Mouse (Mus musculus): ENCODE data around the gene Olfr286.

The Olfr286 gene

DNA sequence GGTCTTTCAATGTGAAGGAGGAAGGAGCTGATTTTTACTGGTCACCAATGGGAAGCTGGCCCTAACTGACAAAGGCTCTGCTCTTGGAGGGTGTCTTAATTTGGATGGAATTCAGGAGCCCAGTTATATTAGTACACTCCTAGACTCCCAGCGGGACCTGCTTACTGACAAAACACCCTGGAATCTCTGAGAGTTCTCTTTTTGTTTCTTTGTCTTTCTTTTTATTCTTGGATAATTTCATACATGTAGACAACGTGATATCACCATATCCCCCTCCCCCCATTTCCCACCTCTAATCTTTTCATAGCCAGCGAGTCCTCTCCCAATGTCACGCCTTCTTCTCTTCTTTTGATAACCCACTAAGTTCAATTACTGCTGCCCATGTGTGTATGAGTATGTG, at the start of gene Olfr286:
Gene Olfr286 (minus strand): TSS at position 101 of the 400 bp plus-strand sequence.
- CTCF ChIA-PET = no interaction called here

DNA sequence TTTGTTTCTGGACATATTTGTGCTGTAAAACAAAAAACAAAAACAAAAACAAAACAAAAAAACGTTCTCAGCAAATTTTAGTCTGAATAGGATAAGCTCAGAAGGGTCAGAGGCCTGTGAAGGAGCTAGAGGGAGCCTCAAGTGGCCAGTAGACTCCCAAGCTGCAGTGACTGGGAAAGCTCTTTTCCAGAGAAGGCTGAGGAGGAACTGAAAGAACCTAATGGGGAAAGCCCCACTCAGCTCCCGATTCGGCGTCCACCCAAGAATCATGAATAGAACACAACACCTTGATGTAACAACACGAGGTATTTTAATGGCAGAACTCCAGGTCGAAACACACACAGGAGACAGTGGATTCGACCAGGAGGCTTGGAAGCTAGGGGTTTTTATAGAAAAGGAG, 23.5 kb upstream of the Olfr286 start:
- CTCF ChIA-PET = no interaction called here

DNA sequence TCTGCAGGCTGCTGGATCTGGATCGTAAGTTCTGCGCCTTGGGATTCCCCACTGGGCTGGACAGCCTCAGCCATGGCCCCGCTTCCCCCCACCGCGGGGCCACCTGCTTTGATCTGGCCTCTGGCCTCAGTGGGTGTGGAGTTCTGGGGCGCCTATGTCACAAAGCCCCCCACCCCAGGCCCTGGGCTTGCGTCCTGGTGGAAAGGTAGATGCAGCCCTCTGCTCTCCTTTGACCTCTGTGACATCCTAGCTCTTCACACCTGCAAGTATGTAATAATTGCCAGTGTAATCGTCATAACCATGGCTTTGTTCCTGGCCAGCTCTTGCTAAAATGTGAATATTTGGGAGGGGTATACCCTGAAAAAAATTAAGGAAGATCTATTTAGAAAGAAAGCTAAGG, 22.9 kb upstream of the Olfr286 start, which contains the start of gene H1fnt:
Gene H1fnt (minus strand): TSS at position 101 of the 400 bp plus-strand sequence.
- CTCF ChIA-PET = no interaction called here

DNA sequence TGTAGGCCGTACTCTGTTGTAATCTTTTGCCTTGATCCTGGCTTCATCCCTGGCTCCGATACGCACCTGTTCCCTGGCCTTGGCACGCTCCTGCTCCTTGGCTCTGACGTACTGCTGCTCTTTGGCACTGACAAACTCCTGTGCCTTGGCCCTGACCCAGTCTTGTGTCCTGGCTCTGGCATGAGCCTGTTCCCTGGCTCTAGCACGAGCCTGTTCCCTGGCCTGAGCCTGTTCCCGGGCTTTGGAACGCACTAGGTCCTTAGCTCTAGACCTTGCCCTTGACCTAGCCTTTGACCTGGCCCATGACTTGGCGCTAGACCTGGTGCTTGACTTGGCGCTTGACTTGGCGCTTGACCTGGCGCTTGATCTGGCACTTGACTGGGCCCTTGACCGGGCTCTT, 22.0 kb upstream of the Olfr286 start:
- CTCF ChIA-PET = no interaction called here

DNA sequence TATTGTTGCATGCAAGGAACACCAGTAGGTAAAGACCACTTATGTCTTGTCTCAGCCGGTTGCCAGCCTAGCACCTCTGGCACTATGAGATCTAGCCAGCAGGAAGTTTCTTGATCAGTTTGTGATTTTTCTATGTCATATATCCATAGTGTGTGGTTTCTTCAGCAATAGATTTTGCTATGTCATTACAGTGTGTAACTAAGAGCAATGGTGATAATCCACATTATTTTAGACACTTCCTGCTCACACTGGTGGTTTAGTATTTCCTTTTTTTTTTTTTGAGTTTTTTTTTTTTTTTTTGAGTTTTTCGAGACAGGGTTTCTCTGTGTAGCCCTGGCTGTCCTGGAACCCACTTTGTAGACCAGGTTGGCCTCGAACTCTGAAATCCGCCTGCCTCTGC, 1.2 kb upstream of the Olfr286 start:
- CTCF ChIA-PET = interaction anchor here (0.6 kb wide), 1 partner anchor 87 kb away, joined by 5 read pairs; no protein-coding TSS in a partner anchor

DNA sequence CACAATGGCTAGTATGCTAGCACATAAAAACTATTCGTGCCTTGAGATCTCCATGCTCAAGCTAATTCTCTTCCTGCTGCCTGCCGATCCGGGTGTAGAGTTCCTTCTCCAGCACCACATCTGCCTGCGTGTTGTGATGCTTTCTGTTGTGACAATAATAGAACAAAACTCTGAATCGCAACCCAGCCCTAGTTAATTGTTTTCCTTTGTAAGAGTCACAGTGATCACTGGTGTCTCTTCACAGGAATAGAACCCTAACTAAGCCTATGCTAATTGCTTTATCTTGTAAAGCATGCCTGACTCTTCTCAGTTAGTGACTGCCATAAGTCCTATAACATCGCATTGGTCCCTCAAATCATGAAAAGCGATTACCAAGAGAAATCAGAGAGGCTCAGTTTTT, 8.2 kb downstream of the Olfr286 start:
- CTCF ChIA-PET = no interaction called here

DNA sequence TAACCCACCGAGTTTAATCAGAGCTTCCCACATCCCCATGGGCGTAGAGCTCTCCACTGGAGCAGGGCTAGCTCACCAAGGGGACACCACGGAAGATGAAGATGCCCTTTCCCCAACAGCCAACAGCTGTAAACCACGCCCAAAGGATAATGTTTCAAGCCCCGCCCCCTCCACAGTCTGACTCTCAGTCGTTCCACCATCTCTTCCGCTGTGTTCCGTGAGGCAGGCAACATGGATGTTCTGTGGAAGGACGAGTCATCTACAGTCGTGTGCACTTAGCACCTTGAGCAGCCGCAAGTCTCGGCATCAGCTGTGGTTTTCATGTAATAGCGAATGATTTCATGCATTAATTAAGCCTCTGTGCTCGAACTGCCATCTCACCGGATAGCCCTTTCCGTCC, 8.6 kb downstream of the Olfr286 start:
- CTCF ChIA-PET = interaction anchor here (0.6 kb wide), 1 partner anchor 317 kb away, joined by 3 read pairs; no protein-coding TSS in a partner anchor

DNA sequence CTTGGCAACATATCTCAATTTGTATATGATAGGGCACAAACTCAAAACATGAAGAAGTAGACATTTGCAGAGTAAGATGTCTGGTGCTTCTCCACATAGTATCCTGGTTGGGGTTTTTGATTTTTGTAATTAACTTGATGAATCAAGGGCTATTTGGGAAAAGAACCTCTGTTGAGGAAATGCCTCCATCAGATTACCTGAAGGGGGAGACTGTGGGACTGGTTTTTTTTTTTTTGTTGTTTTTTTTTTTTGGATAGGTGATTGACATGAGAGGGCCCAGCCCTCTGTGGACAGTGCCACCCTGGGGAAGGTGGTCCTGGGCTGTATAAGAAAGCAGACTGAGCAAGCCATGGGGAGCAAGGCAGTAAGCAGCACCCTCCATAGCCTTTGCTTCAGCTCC, 11.9 kb downstream of the Olfr286 start:
- CTCF ChIA-PET = no interaction called here

DNA sequence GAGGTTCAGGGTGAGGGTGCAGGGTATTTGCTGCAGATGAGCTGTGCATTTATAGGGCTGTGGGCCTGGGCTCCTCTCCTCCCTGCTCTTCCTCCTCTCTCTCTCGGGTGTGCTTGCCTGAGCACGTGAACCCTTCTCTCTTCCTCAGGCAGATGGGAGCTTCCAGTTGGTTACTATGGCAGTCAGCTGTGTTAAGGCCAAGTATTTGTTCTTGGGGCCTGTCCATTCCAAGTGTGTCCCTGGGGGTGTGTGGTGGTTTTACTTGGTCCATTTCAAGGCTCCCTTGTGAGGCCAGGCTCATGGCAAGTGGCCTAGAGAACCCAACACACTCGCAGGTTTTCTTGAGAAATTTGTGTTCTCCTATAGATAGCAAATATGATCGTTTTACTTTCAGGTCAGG, 13.4 kb downstream of the Olfr286 start, which contains the start of the genes Gm44579 and Olfr287:
Gene Gm44579 (minus strand): TSS at position 101 of the 400 bp plus-strand sequence.
Gene Olfr287 (minus strand): TSS at position 180 of the 400 bp plus-strand sequence.
- CTCF ChIA-PET = no interaction called here

DNA sequence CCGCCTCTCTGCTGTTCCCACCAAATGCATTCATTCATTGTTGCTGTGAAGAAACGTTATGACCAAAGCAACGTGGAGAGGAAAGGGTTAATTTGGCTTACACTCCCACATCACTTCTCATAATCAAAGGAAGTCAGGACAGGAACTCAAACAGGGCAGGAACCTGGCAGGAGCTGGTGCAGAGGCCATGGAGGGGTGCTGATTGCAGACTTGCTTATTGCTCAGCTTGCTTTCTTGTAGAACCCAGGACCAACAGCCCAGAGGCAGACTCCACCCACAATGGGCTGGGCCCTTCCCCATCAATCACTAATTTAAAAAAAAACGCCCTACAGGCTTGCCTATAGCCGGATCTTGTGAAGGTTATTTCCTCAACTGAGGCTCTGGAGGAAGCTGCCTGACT, 20.1 kb downstream of the Olfr286 start:
- CTCF ChIA-PET = interaction anchor here (0.6 kb wide), 1 partner anchor 13 kb away, joined by 10 read pairs; no protein-coding TSS in a partner anchor

DNA sequence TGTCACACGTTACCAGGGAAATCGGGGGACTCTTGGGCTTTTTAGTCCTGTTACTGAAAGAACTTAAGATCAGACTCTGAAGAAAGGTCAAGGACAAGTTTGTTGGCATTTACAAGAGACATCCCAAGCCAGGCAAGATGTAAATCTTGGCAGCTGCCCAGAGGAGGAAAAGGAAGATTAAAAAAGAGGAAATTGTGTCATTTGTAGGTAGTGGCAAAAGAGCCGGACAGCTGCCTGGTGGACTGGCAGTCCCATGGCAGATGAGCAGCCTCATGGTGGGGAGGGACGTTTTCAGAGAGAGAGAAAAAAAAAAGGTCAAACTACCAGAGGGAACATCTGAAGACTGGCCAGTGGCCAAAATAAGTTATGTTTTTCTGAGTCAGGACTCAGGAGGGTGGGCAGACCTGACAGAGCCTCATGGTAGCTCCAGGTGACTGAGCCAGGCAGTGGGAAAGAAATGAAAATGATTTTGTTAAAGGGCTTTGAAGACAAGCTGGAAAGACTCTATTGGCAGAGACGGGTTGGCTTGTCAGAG, 20.8 kb downstream of the Olfr286 start:
- CTCF ChIA-PET = no interaction called here

DNA sequence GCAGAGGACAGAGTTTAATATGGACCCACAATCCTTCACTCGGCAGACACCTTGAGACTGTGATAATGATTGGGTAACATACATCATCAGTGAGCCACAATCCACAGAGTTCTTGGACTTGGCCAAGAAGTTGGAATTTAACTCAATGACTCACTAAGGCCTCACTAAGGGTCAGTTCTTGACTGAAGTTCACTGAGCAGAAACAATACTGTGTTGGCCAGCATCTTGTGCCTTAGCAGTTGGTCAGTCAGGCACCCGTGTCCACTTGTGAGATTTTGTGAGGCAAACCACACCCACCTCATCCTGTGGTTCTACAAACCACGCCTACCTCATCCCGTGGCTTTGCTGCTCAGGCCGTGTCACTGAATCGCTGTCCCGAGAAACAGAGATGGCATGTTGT, 24.6 kb downstream of the Olfr286 start:
- CTCF ChIA-PET = no interaction called here

DNA sequence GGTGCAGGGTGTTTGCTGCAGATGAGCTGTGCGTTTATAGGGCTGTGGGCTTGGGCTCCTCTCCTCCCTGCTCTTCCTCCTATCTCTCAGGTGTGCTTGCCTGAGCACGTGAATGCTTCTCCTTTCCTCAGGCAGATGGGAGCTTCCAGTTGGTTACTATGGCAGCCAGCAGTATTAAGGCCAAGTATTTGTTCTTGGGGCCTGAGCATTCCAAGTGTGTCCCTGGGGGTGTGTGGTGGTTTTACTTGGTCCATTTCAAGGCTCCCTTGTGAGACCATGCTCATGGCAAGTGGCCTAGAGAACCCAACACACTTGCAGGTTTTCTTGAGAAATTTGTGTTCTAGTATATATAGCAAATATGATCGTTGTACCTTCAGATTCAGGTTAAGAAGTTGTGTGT, 38.8 kb downstream of the Olfr286 start, which contains the start of gene Olfr288:
Gene Olfr288 (minus strand): TSS at position 101 of the 400 bp plus-strand sequence.
- CTCF ChIA-PET = no interaction called here

DNA sequence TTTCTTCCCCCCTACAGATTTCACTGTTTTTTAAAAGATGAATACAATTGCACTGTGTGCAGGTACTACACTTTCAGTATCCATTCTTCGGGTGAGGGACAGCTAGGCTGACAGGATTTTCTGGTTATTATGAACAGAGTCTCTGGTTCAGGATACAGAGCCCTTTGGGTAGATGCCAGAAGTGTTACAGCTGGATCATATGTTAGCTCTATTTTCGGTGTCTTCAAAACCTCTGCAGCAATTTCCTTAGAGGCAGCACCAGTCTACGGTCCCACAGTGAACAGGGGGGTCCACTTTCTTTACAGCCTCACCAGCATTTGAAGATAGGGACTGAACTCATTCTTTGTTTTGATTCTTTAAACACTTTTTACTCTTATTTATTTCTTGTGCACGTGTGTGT, 49.8 kb downstream of the Olfr286 start:
- CTCF ChIA-PET = no interaction called here

DNA sequence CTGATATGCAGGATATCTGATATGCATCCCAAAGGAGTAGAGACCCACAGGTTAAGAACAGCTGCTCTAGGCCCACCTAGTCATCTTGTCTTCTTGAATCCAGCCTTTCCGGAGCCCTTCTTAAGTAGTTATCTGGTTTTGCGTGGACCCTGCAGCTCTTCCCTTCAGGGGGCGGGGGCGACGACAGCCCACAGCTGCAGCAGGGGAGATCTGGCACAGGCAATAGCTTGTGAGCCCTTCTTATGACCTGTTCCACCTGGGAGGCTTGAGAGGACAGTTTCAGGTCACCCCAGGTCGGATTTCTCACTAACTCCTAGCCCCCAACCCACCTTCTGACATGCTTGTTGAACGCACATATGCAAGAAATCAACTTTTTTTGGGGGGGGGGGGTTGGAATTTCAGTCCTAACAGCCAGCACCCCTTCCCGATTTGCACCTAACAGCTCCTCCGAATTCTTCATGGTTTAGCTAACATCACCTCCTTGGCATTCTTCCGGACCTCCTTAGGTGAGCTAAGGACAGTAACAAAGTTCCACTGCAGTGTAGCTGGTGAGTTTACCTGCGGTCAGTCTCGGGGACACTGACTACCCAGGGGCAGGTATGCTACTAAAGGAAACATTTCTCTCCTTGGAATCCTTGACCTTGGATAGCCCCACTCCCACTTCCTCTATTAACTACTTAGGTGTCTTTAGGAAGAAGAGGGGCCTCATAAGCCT, 52.2 kb downstream of the Olfr286 start:
- CTCF ChIA-PET = interaction anchor here (0.7 kb wide), 2 partner anchors 15 to 227 kb away, joined by 3 to 4 read pairs; partner anchors contain the start of gene Ccdc184

DNA sequence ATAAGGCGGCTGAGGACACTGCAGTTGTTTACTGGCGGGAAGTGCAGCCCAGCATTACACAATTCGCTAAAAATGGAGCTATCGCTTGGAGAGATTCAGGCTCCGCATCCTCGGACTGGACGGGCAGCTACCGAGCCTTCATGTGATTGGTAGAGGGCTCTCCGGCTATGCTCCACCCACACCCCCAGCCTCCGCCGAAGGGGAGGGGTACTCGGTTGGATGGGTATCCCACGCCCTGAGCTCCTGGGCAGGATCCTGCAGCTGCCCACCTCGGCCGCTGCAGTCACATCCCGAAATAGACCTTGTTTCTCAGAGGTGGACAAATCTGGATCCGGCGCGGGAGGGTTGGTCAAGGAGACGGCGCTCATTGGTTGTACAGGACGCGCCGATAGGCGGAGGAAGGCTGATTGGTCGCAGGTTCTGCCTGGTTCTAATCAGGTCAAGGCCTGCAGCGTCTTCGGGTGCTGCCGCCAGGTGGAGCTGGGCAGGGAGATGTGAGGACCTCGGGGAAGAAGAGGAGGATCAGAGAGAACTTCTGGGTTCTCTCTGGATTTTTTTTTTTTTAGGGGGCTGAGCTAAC, 53.0 kb downstream of the Olfr286 start:
- CTCF ChIA-PET = interaction anchor here (0.6 to 1.1 kb wide), 4 partner anchors 14 to 524 kb away, joined by 3 to 5 read pairs (median 4); partner anchors contain the start of gene Ccdc184

DNA sequence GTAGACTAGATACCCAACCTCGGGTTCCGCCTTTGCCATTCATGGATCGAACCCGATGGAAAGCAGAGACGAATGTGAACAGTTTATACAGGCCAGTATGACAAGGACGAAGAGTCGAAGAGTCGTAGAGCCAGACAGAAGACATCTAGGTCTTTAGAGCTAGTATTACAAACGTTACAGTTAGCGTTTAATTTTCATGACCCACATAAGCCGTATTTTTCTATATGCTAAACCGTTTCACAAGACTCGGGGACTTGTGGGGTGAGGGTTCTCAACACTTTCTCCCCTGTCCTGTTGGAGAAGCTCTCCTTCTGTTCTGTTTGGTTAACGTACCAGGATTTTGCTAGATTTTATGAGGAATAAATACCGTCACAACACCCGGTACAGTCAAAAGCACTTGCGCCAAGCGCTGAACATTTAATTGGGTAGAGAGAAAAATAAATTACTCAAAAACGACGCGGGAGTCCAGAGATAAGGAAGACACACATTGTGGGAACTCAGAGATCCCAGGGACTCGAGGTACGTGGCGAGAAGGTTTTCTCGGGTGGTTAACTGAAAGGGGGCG, 53.6 kb downstream of the Olfr286 start:
- CTCF ChIA-PET = interaction anchor here (0.6 to 1.1 kb wide), 3 partner anchors 20 to 525 kb away, joined by 3 to 5 read pairs (median 3); no protein-coding TSS in a partner anchor

DNA sequence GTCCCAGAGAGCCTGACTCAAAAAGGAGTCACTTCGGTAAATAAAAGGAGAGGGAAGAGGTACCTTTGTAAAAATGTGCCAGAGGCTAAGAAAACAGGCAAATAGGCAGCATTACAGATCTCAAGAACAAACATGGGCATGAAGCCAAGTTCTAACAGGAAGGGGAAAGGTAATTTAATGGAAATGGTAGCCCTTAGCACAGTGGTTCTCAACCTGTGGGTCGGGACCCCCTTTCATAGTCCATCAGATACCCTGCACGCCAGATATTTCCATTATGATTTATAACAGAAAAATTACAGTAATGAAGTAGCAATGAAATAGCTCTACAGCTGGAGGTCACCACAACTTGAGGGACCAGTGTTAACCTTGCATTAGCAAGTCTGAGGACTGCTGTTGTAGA, 56.9 kb downstream of the Olfr286 start:
- CTCF ChIA-PET = no interaction called here

Data from spleen, embryonic (tissue).